Mouse (Mus musculus) liver, embryonic 11.5 days (tissue): Measurements from ENCODE around the gene Ckb. TPM values are rescaled to one million over a fixed set of nuclear protein-coding genes. Genes with fewer than 3 reads are reported as not detected.
"Not testable (repeated sequence)": the region's sequence is repeated elsewhere in the genome, so short reads cannot be mapped to it uniquely, and the experiment has no call there.

Experiments
- ATAC-seq: fragments of 200-750 bp; cut with Nextera tagmentation; replicated peaks from 2 replicates; pipeline ENCODE4 v1.8.0; 2017; ENCODE audit warnings: moderate number of reproducible peaks, mild to moderate bottlenecking, moderate TSS enrichment, moderate library complexity; ENCODE audit not compliant: low FRiP score
- DNase-seq: peaks from one replicate; pipeline ENCODE4 v3.0.0-alpha.2; 2017; ENCODE audit warnings: low spot score
- H3K27ac ChIP-seq: fragments of 300-500 bp; sonication (generic); 2 replicates; pipeline ENCODE4 v1.5.1; 2014; ENCODE audit warnings: mild to moderate bottlenecking, low read depth, low read length, control low read depth
- H3K27me3 ChIP-seq: fragments of 300-500 bp; sonication (generic); replicated peaks from 2 replicates; pipeline ENCODE4 v1.6.1; 2014; ENCODE audit warnings: low read length, mixed read lengths; ENCODE audit not compliant: control insufficient read depth, insufficient read depth
- H3K36me3 ChIP-seq: fragments of 300-500 bp; sonication (generic); 2 replicates; pipeline ENCODE4 v1.6.1; 2014; ENCODE audit warnings: mild to moderate bottlenecking, low read length, moderate library complexity, mixed read lengths; ENCODE audit not compliant: control insufficient read depth, insufficient read depth
- H3K4me1 ChIP-seq: fragments of 300-500 bp; sonication (generic); replicated peaks from 2 replicates; pipeline ENCODE4 v1.6.1; 2014; ENCODE audit warnings: low read length, mixed read lengths; ENCODE audit not compliant: control insufficient read depth, insufficient read depth
- H3K4me2 ChIP-seq: fragments of 300-500 bp; sonication (generic); 2 replicates; pipeline ENCODE4 v1.6.1; 2014; ENCODE audit warnings: mild to moderate bottlenecking, control low read depth, moderate library complexity
- H3K4me3 ChIP-seq: fragments of 300-500 bp; sonication (generic); 2 replicates; pipeline ENCODE4 v1.5.1; 2014; ENCODE audit warnings: low read depth, low read length, control low read depth
- H3K9ac ChIP-seq: fragments of 300-500 bp; sonication (generic); 2 replicates; pipeline ENCODE4 v1.6.1; 2014; ENCODE audit warnings: low read depth, low read length, control low read depth
- H3K9me3 ChIP-seq: fragments of 300-500 bp; sonication (generic); 2 replicates; pipeline ENCODE4 v1.6.1; 2016; ENCODE audit warnings: low read length, inconsistent platforms, mixed read lengths; ENCODE audit not compliant: control insufficient read depth
- WGBS: fragments of 180-500 bp; shearing (Covaris S2); extraction: QIAGEN DNeasy Blood & Tissue Kit; methylation state at CpG from one replicate; pipeline ENCODE4 v1.1.7; 2014; 5-methylcytosine and 5-hydroxymethylcytosine counted together
- polyA plus RNA-seq: library from polyadenylated mRNA; unstranded; fragments of >200 nt; fragmentation: Nextera tagmentation; extraction: Ambion mirVana; gene quantifications from 2 replicates; pipeline ENCODE4 v1.2.1, GENCODE M21; 2014

Gene Ckb
- polyA plus RNA-seq, 1 experiment from 2014 or later, result 94.1 TPM

- ATAC-seq, result peak; percentile 69
- peak; percentile 89 for DNase-seq
- H3K36me3 ChIP-seq, result no peaks in the 10 kb centered on the region
- peak overlapping the region; percentile 58 for H3K27ac ChIP-seq
- H3K9ac ChIP-seq, result peak overlapping the region; percentile 62
- H3K4me2 ChIP-seq, result peak overlapping the region; percentile 60
- 4% methylated on average over 8 of the region's 8 CpGs for WGBS
- peaks cover 40% of the 10 kb centered on the region for H3K4me1 ChIP-seq
- peaks cover 36% of the 10 kb centered on the region for H3K27me3 ChIP-seq
- H3K4me3 ChIP-seq, result peak overlapping the region; percentile 22
- no peaks in the 10 kb centered on the region for H3K9me3 ChIP-seq
Measured at GRCm38 (mm10) chr12:111668457-111668912, 3.7 kb downstream of the Ckb start.

- ATAC-seq (no peak), DNase-seq (no peak)
- H3K9ac ChIP-seq, result no peak overlapping the region
- no peaks in the 10 kb centered on the region for H3K9me3 ChIP-seq
- H3K36me3 ChIP-seq, result no peaks in the 10 kb centered on the region
- H3K4me3 ChIP-seq, result no peak overlapping the region
- H3K4me2 ChIP-seq, result no peak overlapping the region
- WGBS, result 83% methylated on average over 5 of the region's 5 CpGs
- H3K4me1 ChIP-seq, result peaks cover 41% of the 10 kb centered on the region
- peaks cover 25% of the 10 kb centered on the region for H3K27me3 ChIP-seq
- H3K27ac ChIP-seq, result no peak overlapping the region
Measured at GRCm38 (mm10) chr12:111667421-111667820, 4.7 kb downstream of the Ckb start.

- 0 out of 2 replicates have a peak, but pooled peaks cover 5% of the 10 kb centered on the region for H3K36me3 ChIP-seq
- no peak overlapping the region for H3K27ac ChIP-seq
- H3K4me3 ChIP-seq, result no peak overlapping the region
- no peak for ATAC-seq
- 72% methylated on average over 13 of the region's 13 CpGs for WGBS
- H3K4me1 ChIP-seq, result peaks cover 33% of the 10 kb centered on the region
- no peak for DNase-seq
- H3K9me3 ChIP-seq, result no peaks in the 10 kb centered on the region
- H3K9ac ChIP-seq, result no peak overlapping the region
- no peak overlapping the region for H3K4me2 ChIP-seq
- H3K27me3 ChIP-seq, result peaks cover 15% of the 10 kb centered on the region
Measured at GRCm38 (mm10) chr12:111666380-111666779, 5.8 kb downstream of the Ckb start.

- no peak overlapping the region for H3K27ac ChIP-seq
- no peak for DNase-seq
- 82% methylated on average over 13 of the region's 13 CpGs for WGBS
Measured at GRCm38 (mm10) chr12:111665041-111665880, 6.9 kb downstream of the Ckb start.

GRCm38 (mm10) chr12:111664144-111664634 is 7.9 kb downstream of the Ckb start:
- Histone ChIP-seq H3K9ac (no peak overlapping the region), H3K4me1 (peaks cover 20% of the 10 kb centered on the region), H3K9me3 (no peaks in the 10 kb centered on the region), H3K36me3 (peaks cover 5% of the 10 kb centered on the region; the same call in 1 of the 2 replicates), H3K27ac (peak overlapping the region; percentile 71), H3K27me3 (no peaks in the 10 kb centered on the region), H3K4me3 (no peak overlapping the region), H3K4me2 (no peak overlapping the region)
- no peak for ATAC-seq
- WGBS, result 59% methylated on average over 6 of the region's 6 CpGs
- no peak for DNase-seq

More at GRCm38 (mm10) chr12:111665041-111665880, 6.9 kb downstream of the Ckb start:
- Histone ChIP-seq H3K4me1 (peaks cover 22% of the 10 kb centered on the region), H3K27me3 (peaks cover 4% of the 10 kb centered on the region), H3K4me3 (no peak overlapping the region), H3K9ac (no peak overlapping the region), H3K36me3 (peaks cover 5% of the 10 kb centered on the region; the same call in 1 of the 2 replicates), H3K4me2 (no peak overlapping the region), H3K9me3 (no peaks in the 10 kb centered on the region)
- ATAC-seq, result no peak

GRCm38 (mm10) chr12:111663228-111664143 is 8.7 kb downstream of the Ckb start:
- peak overlapping the region; percentile 71 for H3K27ac ChIP-seq

GRCm38 (mm10) chr12:111661554-111661953 is 10.6 kb downstream of the Ckb start:
- 94% methylated on average over 11 of the region's 11 CpGs for WGBS
- not testable (repeated sequence) for H3K4me2 ChIP-seq, H3K4me3 ChIP-seq, ATAC-seq, H3K27me3 ChIP-seq, H3K36me3 ChIP-seq, H3K9me3 ChIP-seq, H3K27ac ChIP-seq, DNase-seq, H3K9ac ChIP-seq
- H3K4me1 ChIP-seq, result peaks cover 10% of the 10 kb centered on the region

More at GRCm38 (mm10) chr12:111663228-111664143, 8.7 kb downstream of the Ckb start:
- no peak for DNase-seq
- peaks cover 7% of the 10 kb centered on the region; the same call in 1 of the 2 replicates for H3K36me3 ChIP-seq
- WGBS, result 60% methylated on average over 17 of the region's 17 CpGs
- no peaks in the 10 kb centered on the region for H3K27me3 ChIP-seq
- no peak overlapping the region for H3K9ac ChIP-seq
- H3K9me3 ChIP-seq, result no peaks in the 10 kb centered on the region
- H3K4me3 ChIP-seq, result no peak overlapping the region
- H3K4me1 ChIP-seq, result peaks cover 13% of the 10 kb centered on the region
- no peak overlapping the region for H3K4me2 ChIP-seq
- ATAC-seq, result no peak

GRCm38 (mm10) chr12:111660628-111661027 is 11.5 kb downstream of the Ckb start:
- no peak overlapping the region for H3K4me2 ChIP-seq
- no peak overlapping the region for H3K4me3 ChIP-seq
- H3K36me3 ChIP-seq, result peaks cover 12% of the 10 kb centered on the region; the same call in 1 of the 2 replicates
- DNase-seq, result no peak
- no peaks in the 10 kb centered on the region for H3K27me3 ChIP-seq
- no peak for ATAC-seq
- WGBS, result 89% methylated on average over 1 of the region's 1 CpGs
- H3K9ac ChIP-seq, result no peak overlapping the region
- no peak overlapping the region for H3K27ac ChIP-seq
- peaks cover 10% of the 10 kb centered on the region for H3K4me1 ChIP-seq
- no peaks in the 10 kb centered on the region for H3K9me3 ChIP-seq
